8 mouse cellular contexts compared by ENCODE assay signal in genomic region chr15:42207187-42207846, GRCm38 (mm10).
A peak's percentile ranks its signal among the peaks of the same experiment; 100 is the strongest.
DNase-seq lines count a peak whose midpoint lies in the region; TF ChIP-seq lines count a peak whose summit lies in the region.

No protein-coding gene starts in this region.

- no peak overlapping the region for H3K27ac ChIP-seq in cortical plate, adult 2 months (ENCODE audit: insufficient read depth, low read length)

- H3K4me1 ChIP-seq in cortical plate, adult 2 months (ENCODE audit: control insufficient read depth, insufficient read depth, low read length), result no peaks in the 10 kb centered on the region

- peak; percentile 26 for DNase-seq in kidney, adult 9 months
- DNase-seq in kidney, adult 11 months, result no peak
- peak; percentile 28 for DNase-seq in NIH3T3 (ENCODE audit: low read depth)
- peak; percentile 24 for DNase-seq in kidney, postnatal 10 days
- DNase-seq in retina, postnatal 7 days (ENCODE audit: low read depth, low spot score), result peak; percentile 5
- no peak for DNase-seq in c-Kit-positive CD71-positive TER-119-positive erythroid progenitor cells, embryonic 14.5 days (ENCODE audit: low spot score)
- no peak for DNase-seq in urinary bladder, postnatal 10 days (ENCODE audit: low spot score)

- H3K4me3 ChIP-seq in cortical plate, adult 2 months (ENCODE audit: insufficient read depth, low read length), result no peak overlapping the region

- TF ChIP-seq POLR2A in cortical plate, adult 2 months (IDR thresholded peaks at IDR 0.05; ENCODE audit: extremely low read depth, insufficient read depth, low read length), result no peak

- TF ChIP-seq CTCF in cortical plate, adult 2 months (IDR thresholded peaks at IDR 0.05; ENCODE audit: extremely low read depth, insufficient read depth, low read length), result peak; percentile 41

Comparison
In these comparisons a context has a peak if more than half of its experiments do, and no peak if none do; other contexts are left out.
1. DNase-seq: peak in kidney, adult 9 months (single experiment), NIH3T3 (single experiment), kidney, postnatal 10 days (single experiment) and retina, postnatal 7 days (single experiment); none in kidney, adult 11 months (single experiment), c-Kit-positive CD71-positive TER-119-positive erythroid progenitor cells, embryonic 14.5 days (single experiment) and urinary bladder, postnatal 10 days (single experiment).